Mouse (Mus musculus): ENCODE data around the gene Cxcl1. TPM values are rescaled to one million over a fixed set of nuclear protein-coding genes. Genes with fewer than 3 reads are reported as not detected.

The Cxcl1 gene
- total and polyA plus RNA-seq, 2 experiments from 2014 or later: 0.48 TPM; not detected in 1

GRCm38 (mm10) chr5:90930971-90931851 is 40.2 kb downstream of the Cxcl1 start, which contains the start of gene Mthfd2l:
Gene Mthfd2l (plus strand): TSS chr5:90931117.
- Histone ChIP-seq H3K9me3 (ENCODE audit: low read length) (no peaks in the 10 kb centered on the region), H3K4me1 (ENCODE audit: insufficient read depth) (peaks cover 7% of the 10 kb centered on the region), H3K27me3 (ENCODE audit: insufficient read depth, low read length) (no peaks in the 10 kb centered on the region), H3K36me3 (ENCODE audit: insufficient read depth) (peaks cover 5% of the 10 kb centered on the region), H3K27ac (ENCODE audit: low read depth, low read length) (peak within 1 kb of the TSS; percentile 98), H3K4me3 (ENCODE audit: low read depth, low read length) (peak within 1 kb of the TSS; percentile 74), H3K9ac (peak within 1 kb of the TSS; percentile 98), H3K4me2 (ENCODE audit: low read depth) (peak within 1 kb of the TSS; percentile 69)
- TF ChIP-seq CTCF (IDR thresholded peaks at IDR 0.05; ENCODE audit: low read depth): peak; percentile 69
- under 1% methylated on average over 77 of the region's 79 CpGs for whole genome bisulfite sequencing
- ATAC-seq (peak; percentile 95), DNase-seq (peak; percentile 88)

GRCm38 (mm10) chr5:90931911-90932310 is 40.9 kb downstream of the Cxcl1 start:
- peaks cover 7% of the 10 kb centered on the region for H3K4me1 ChIP-seq (ENCODE audit: insufficient read depth)
- WGBS: 4% methylated on average over 6 of the region's 6 CpGs
- H3K9ac ChIP-seq: peak overlapping the region; percentile 98
- peak overlapping the region; percentile 74 for H3K4me3 ChIP-seq (ENCODE audit: low read depth, low read length)
- no peaks in the 10 kb centered on the region for H3K9me3 ChIP-seq (ENCODE audit: low read length)
- no peak for TF ChIP-seq CTCF (IDR thresholded peaks at IDR 0.05; ENCODE audit: low read depth)
- DNase-seq (no peak), ATAC-seq (peak; percentile 41)
- H3K27me3 ChIP-seq (ENCODE audit: insufficient read depth, low read length): no peaks in the 10 kb centered on the region
- H3K27ac ChIP-seq (ENCODE audit: low read depth, low read length): peak overlapping the region; percentile 98
- H3K4me2 ChIP-seq (ENCODE audit: low read depth): peak overlapping the region; percentile 69
- peaks cover 5% of the 10 kb centered on the region for H3K36me3 ChIP-seq (ENCODE audit: insufficient read depth)

GRCm38 (mm10) chr5:90936706-90937105 is 45.7 kb downstream of the Cxcl1 start:
- no peak for TF ChIP-seq CTCF (IDR thresholded peaks at IDR 0.05; ENCODE audit: low read depth)
- Histone ChIP-seq H3K4me1 (ENCODE audit: insufficient read depth) (peaks cover 7% of the 10 kb centered on the region), H3K4me2 (ENCODE audit: low read depth) (no peak overlapping the region), H3K9me3 (ENCODE audit: low read length) (no peaks in the 10 kb centered on the region), H3K36me3 (ENCODE audit: insufficient read depth) (peaks cover 5% of the 10 kb centered on the region), H3K9ac (no peak overlapping the region), H3K4me3 (ENCODE audit: low read depth, low read length) (no peak overlapping the region), H3K27ac (ENCODE audit: low read depth, low read length) (no peak overlapping the region), H3K27me3 (ENCODE audit: insufficient read depth, low read length) (no peaks in the 10 kb centered on the region)
- ATAC-seq (no peak), DNase-seq (no peak)
- 82% methylated on average over 2 of the region's 2 CpGs for WGBS

Other genes starting within 250 kb of the Cxcl1 start
- 0.08 and 0.14 TPM in 2 replicates for gene Cxcl5, start 131.9 kb upstream of the Cxcl1 start, total RNA-seq (2014; rRNA removed)
- gene Cxcl5, start 131.9 kb upstream of the Cxcl1 start, polyA plus RNA-seq (2015; fragmentation: Nextera tagmentation; extraction: Ambion mirVana): 0.08 and 0.30 TPM in 2 replicates
- gene Ppbp, start 122.7 kb upstream of the Cxcl1 start, total RNA-seq (2014; rRNA removed): 0.23 and 0.43 TPM in 2 replicates
- 0.21 and 0.28 TPM in 2 replicates for gene Ppbp, start 122.7 kb upstream of the Cxcl1 start, polyA plus RNA-seq (2015; fragmentation: Nextera tagmentation; extraction: Ambion mirVana)
- 37.1 and 45.7 TPM in 2 replicates for gene Pf4, start 118.8 kb upstream of the Cxcl1 start, total RNA-seq (2014; rRNA removed)
- gene Pf4, start 118.8 kb upstream of the Cxcl1 start, polyA plus RNA-seq (2015; fragmentation: Nextera tagmentation; extraction: Ambion mirVana): 61.0 and 76.8 TPM in 2 replicates
- 0.77 TPM in 1 of 2 replicates, not detected in the other for gene Cxcl3, start 105.1 kb upstream of the Cxcl1 start, total RNA-seq (2014; rRNA removed)
- not detected in 2 replicates for gene Cxcl3, start 105.1 kb upstream of the Cxcl1 start, polyA plus RNA-seq (2015; fragmentation: Nextera tagmentation; extraction: Ambion mirVana)
- gene Cxcl15, start 96.7 kb upstream of the Cxcl1 start, total RNA-seq (2014; rRNA removed): not detected in 2 replicates
- not detected in 2 replicates for gene Cxcl15, start 96.7 kb upstream of the Cxcl1 start, polyA plus RNA-seq (2015; fragmentation: Nextera tagmentation; extraction: Ambion mirVana)
- gene Cxcl2, start 12.6 kb downstream of the Cxcl1 start, total RNA-seq (2014; rRNA removed): not detected in 2 replicates
- not detected in 2 replicates for gene Cxcl2, start 12.6 kb downstream of the Cxcl1 start, polyA plus RNA-seq (2015; fragmentation: Nextera tagmentation; extraction: Ambion mirVana)
- gene Mthfd2l, start 39.9 kb downstream of the Cxcl1 start, total RNA-seq (2014; rRNA removed): 74.5 and 76.1 TPM in 2 replicates
- 43.3 and 46.6 TPM in 2 replicates for gene Mthfd2l, start 39.9 kb downstream of the Cxcl1 start, polyA plus RNA-seq (2015; fragmentation: Nextera tagmentation; extraction: Ambion mirVana)
- gene Epgn, start 136.2 kb downstream of the Cxcl1 start, total RNA-seq (2014; rRNA removed): 0.46 and 0.52 TPM in 2 replicates
- gene Epgn, start 136.2 kb downstream of the Cxcl1 start, polyA plus RNA-seq (2015; fragmentation: Nextera tagmentation; extraction: Ambion mirVana): 0.08 TPM in 2 replicates
- 0.10 TPM in 1 of 2 replicates, not detected in the other for gene Ereg, start 183.4 kb downstream of the Cxcl1 start, total RNA-seq (2014; rRNA removed)
- gene Ereg, start 183.4 kb downstream of the Cxcl1 start, polyA plus RNA-seq (2015; fragmentation: Nextera tagmentation; extraction: Ambion mirVana): not detected in 2 replicates
- 0.23 TPM in 1 of 2 replicates, not detected in the other for gene Areg, start 248.4 kb downstream of the Cxcl1 start, total RNA-seq (2014; rRNA removed)
- gene Areg, start 248.4 kb downstream of the Cxcl1 start, polyA plus RNA-seq (2015; fragmentation: Nextera tagmentation; extraction: Ambion mirVana): 0.23 and 0.54 TPM in 2 replicates